Mouse (Mus musculus) E14TG2a.4 (cell line): ENCODE results near the gene Luzp2.

Experiments used
- CTCF ChIP-seq: conservative IDR thresholded peaks from 2 replicates; pipeline ENCODE4 v1.5.1; 2014; ENCODE audit warnings: low read length
- NANOG ChIP-seq: IDR thresholded peaks from 2 replicates; pipeline ENCODE4 v1.6.1; 2014; ENCODE audit warnings: borderline replicate concordance, low read length, mixed read lengths
- POU5F1 ChIP-seq: IDR thresholded peaks from 2 replicates; pipeline ENCODE4 v1.6.1; 2014; ENCODE audit warnings: low read length, borderline replicate concordance

- TF ChIP-seq CTCF (no peak), POU5F1 (no peak), NANOG (no peak)
These were observed 145.3 kb downstream of the Luzp2 start for GRCm38 (mm10) chr7:54980585-54980984.
